Mouse (Mus musculus) forebrain, embryonic 10.5 days (tissue): ENCODE measurements around the gene Sf3b6. TPM values are rescaled to one million over a fixed set of nuclear protein-coding genes. Genes with fewer than 3 reads are reported as not detected.

ENCODE experiments used
- DNase-seq: peaks from one replicate; pipeline ENCODE4 v3.0.0-alpha.2; 2017; ENCODE audit warnings: low spot score; ENCODE audit errors: extremely low spot score
- H3K27ac ChIP-seq: fragments of 300-500 bp; sonication (generic); 2 replicates; pipeline ENCODE4 v1.5.1; 2016; ENCODE audit warnings: mild to moderate bottlenecking
- H3K27me3 ChIP-seq: fragments of 300-500 bp; sonication (generic); 2 replicates; pipeline ENCODE4 v1.6.1; 2016; ENCODE audit warnings: mild to moderate bottlenecking; ENCODE audit not compliant: poor library complexity, severe bottlenecking
- H3K36me3 ChIP-seq: fragments of 300-500 bp; sonication (generic); replicated peaks from 2 replicates; pipeline ENCODE4 v1.6.1; 2016; ENCODE audit warnings: mild to moderate bottlenecking, moderate library complexity
- H3K4me1 ChIP-seq: fragments of 300-500 bp; sonication (generic); 2 replicates; pipeline ENCODE4 v1.6.1; 2016
- H3K4me3 ChIP-seq: fragments of 300-500 bp; sonication (generic); 2 replicates; pipeline ENCODE4 v1.5.1; 2016; ENCODE audit warnings: mild to moderate bottlenecking, moderate library complexity
- H3K9me3 ChIP-seq: fragments of 300-500 bp; sonication (generic); 2 replicates; pipeline ENCODE4 v1.6.1; 2016; ENCODE audit warnings: mild to moderate bottlenecking, moderate library complexity
- WGBS: fragments of 180-500 bp; shearing (Covaris S2); methylation state at CpG from one replicate; pipeline ENCODE4 v1.1.7; 2016; 5-methylcytosine and 5-hydroxymethylcytosine counted together
- polyA plus RNA-seq: library from polyadenylated mRNA; unstranded; fragments of >200 nt; fragmentation: Nextera tagmentation; extraction: Ambion mirVana; gene quantifications from 2 replicates; pipeline ENCODE4 v1.2.1, GENCODE M21; 2016

Gene Sf3b6
- polyA plus RNA-seq, 1 experiment from 2014 or later: 331 TPM

DNA sequence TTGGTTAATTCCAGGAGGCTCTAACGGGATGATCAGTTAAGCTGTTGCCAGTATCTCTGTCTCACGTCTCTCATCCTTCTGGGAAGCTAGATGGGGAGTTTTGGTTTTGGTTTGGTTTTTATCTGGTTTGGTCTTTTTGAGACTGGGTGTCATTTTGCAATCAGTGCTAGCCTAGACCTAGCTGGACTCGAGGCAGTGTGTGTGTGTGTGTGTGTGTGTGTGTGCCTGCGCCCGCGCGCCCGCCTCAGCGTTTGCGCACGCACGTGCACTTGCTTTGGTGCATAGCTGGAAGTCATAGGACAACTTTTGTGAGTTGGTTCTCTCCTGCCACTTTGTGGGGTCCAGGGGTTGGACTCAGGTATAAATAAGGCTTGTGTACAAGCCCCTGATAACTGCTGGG lies 26.4 kb downstream of the Sf3b6 start:
- Histone ChIP-seq H3K36me3 (peaks cover 9% of the 10 kb centered on the region), H3K9me3 (no peaks in the 10 kb centered on the region), H3K4me1 (peaks cover 32% of the 10 kb centered on the region), H3K27me3 (peaks cover 34% of the 10 kb centered on the region), H3K27ac (peak overlapping the region; percentile 86), H3K4me3 (peak overlapping the region; percentile 74)
- peak; percentile 52 for DNase-seq
- WGBS: under 1% methylated on average over 12 of the region's 12 CpGs

GRCm38 (mm10) chr12:4856160-4856559 lies 38.8 kb downstream of the Sf3b6 start:
- no peak for DNase-seq
- Histone ChIP-seq H3K4me3 (no peak overlapping the region), H3K4me1 (no peaks in the 10 kb centered on the region), H3K27ac (no peak overlapping the region), H3K36me3 (peaks cover 68% of the 10 kb centered on the region), H3K27me3 (no peaks in the 10 kb centered on the region), H3K9me3 (no peaks in the 10 kb centered on the region; the same call in 1 of the 2 replicates)
- 99% methylated on average over 5 of the region's 5 CpGs for WGBS

DNA sequence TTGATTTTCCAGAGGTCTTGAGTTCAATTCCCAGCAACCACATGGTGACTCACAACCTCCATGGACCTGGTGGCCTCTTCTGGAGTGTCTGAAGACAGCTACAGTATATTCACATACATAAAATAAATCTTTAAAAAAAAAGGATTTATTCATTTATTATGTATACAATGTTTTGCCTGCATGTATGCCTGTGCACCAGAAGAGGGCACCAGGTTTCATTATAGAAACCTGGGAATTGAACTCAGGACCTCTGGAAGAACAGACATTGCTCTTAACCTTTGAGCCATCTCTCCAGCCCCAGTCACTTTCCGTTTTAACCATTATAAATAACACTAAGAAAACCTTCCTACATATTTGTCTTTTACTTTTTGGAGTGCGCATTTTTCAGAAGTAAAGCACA lies 39.5 kb downstream of the Sf3b6 start:
- Histone ChIP-seq H3K9me3 (no peaks in the 10 kb centered on the region; the same call in 1 of the 2 replicates), H3K36me3 (peaks cover 61% of the 10 kb centered on the region), H3K27ac (no peak overlapping the region), H3K4me3 (no peak overlapping the region), H3K27me3 (no peaks in the 10 kb centered on the region), H3K4me1 (no peaks in the 10 kb centered on the region)
- 93% methylated on average over 2 of the region's 2 CpGs for WGBS
- DNase-seq: no peak

DNA sequence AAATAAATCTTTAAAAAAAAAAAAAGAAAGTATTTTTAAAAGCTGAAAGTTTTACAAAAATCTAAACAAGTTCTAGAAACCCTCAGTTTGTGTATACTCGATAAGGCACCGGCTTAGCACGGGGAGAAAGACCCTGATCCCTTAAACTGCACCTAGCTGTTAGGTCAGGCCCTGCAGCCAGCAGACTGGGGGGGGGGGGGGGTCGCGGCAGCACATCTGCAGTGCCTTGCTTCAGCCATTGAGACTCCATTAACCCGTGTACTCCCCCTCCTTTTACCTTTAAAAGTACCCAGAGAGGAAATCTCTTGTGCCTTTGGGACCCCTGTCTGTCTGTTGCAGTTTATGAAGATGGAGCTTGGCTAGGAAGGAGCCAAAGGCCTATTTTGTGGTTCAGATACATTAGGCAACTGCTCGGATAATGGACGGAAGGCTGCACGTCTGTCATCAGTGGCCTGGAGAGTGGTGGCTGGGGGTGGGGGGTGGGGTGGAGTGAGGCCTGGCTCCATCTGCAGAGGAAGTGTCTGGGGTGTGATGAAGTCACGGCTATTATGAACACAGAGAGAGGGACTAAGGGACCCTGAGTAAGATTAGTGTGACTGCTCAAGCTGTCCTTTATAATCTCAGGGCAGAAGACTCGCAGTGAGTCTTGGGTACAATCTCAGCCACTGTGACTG lies 42.0 kb downstream of the Sf3b6 start:
- no peaks in the 10 kb centered on the region for H3K9me3 ChIP-seq
- H3K27me3 ChIP-seq: no peaks in the 10 kb centered on the region
- no peak overlapping the region for H3K4me3 ChIP-seq
- no peak overlapping the region for H3K27ac ChIP-seq
- peaks cover 6% of the 10 kb centered on the region; the same call in 1 of the 2 replicates for H3K4me1 ChIP-seq
- WGBS: 71% methylated on average over 11 of the region's 11 CpGs
- no peak for DNase-seq
- peaks cover 36% of the 10 kb centered on the region for H3K36me3 ChIP-seq

DNA sequence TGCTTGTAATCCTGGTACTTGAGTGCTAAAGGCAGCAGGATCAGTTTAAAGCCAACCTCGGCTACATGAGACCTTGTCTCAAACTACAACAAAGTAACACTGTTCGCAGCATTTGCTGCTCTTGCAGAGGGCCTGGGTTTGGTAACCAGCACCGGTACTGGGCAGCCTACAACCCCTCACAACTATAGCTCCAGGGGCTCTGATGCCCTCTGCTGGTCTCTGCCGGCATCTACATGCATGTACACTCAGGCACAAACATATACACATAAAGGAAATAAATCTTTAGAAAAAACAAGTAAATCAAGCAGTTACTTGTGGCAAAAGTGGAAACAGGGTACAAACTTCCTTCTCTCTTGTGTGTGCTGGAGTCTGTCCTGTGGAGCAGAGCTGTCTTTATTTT lies 45.3 kb downstream of the Sf3b6 start:
- Histone ChIP-seq H3K9me3 (no peaks in the 10 kb centered on the region), H3K36me3 (peaks cover 10% of the 10 kb centered on the region), H3K4me3 (no peak overlapping the region), H3K27me3 (no peaks in the 10 kb centered on the region), H3K27ac (no peak overlapping the region), H3K4me1 (peaks cover 9% of the 10 kb centered on the region; the same call in 1 of the 2 replicates)
- no peak for DNase-seq
- 93% methylated on average over 4 of the region's 4 CpGs for WGBS

GRCm38 (mm10) chr12:4863654-4864337 lies 46.5 kb downstream of the Sf3b6 start:
- Histone ChIP-seq H3K36me3 (no peaks in the 10 kb centered on the region), H3K9me3 (no peaks in the 10 kb centered on the region), H3K4me1 (peaks cover 9% of the 10 kb centered on the region; the same call in 1 of the 2 replicates), H3K27ac (no peak overlapping the region), H3K4me3 (no peak overlapping the region), H3K27me3 (no peaks in the 10 kb centered on the region)
- DNase-seq: no peak
- WGBS: 90% methylated on average over 4 of the region's 4 CpGs

DNA sequence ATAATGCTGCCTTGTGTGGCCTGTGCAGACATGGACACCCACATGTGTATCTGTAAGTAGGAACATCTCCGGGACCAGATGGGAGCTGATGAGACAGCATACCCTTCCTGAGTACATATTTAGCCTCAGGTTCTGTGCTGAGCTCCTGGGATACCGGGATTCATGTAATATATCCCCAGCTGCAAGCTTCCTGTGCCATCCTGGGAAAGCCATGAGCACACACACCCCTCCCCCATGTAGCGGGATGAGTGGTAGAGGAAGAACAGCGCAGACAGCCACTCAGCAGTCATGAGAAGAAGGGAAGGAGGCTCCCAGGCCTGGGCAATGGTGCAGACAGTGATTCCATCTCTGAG lies 47.0 kb downstream of the Sf3b6 start:
- Histone ChIP-seq H3K27ac (no peak overlapping the region), H3K4me1 (peaks cover 9% of the 10 kb centered on the region; the same call in 1 of the 2 replicates), H3K9me3 (no peaks in the 10 kb centered on the region), H3K36me3 (no peaks in the 10 kb centered on the region), H3K4me3 (no peak overlapping the region), H3K27me3 (no peaks in the 10 kb centered on the region)
- WGBS: 83% methylated on average over 4 of the region's 4 CpGs
- no peak for DNase-seq

DNA sequence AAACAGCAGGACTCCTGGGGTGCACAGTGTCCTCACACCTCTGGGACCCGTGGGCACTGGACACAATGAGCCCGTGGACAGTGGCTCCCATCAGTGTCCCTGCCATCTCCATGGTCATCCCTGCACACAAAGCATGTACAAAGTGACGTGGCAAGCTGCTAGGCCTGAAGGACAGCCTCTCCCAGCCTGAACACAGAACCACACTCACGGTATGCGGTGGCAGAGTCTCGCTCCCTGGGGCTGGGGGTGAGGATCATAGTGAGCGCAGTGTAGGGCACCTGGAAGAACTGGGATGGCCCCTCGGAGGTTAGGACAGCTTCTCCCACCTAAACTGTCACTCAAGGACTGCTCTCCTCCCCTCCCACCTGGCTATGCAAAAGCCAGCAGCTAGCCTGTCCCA lies 51.6 kb downstream of the Sf3b6 start:
- H3K27me3 ChIP-seq: peaks cover 14% of the 10 kb centered on the region
- 79% methylated on average over 8 of the region's 8 CpGs for WGBS
- no peaks in the 10 kb centered on the region for H3K9me3 ChIP-seq
- DNase-seq: no peak
- H3K27ac ChIP-seq: no peak overlapping the region
- H3K4me3 ChIP-seq: no peak overlapping the region
- H3K4me1 ChIP-seq: peaks cover 10% of the 10 kb centered on the region
- H3K36me3 ChIP-seq: no peaks in the 10 kb centered on the region

DNA sequence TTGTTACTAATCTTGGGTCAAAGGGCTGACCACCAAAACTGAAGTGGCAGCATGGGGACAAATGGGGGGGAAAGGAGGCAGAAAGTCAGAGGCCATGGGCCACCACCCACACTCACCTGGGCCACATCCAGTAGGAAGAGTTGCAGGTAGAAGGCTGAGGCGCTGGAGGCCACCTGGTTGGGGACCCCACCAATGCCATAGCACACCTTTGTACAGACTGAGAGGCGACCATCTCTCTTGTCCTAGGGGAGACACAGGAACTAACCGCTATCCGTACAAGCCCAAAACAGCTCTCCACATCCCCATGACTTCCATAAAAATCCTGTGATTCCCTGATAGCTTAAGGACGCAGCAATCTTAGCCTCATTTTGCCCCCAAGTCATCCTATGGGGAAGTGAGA lies 53.9 kb downstream of the Sf3b6 start:
- peaks cover 11% of the 10 kb centered on the region for H3K4me1 ChIP-seq
- no peak overlapping the region for H3K4me3 ChIP-seq
- peaks cover 25% of the 10 kb centered on the region for H3K27me3 ChIP-seq
- WGBS: 88% methylated on average over 5 of the region's 5 CpGs
- no peaks in the 10 kb centered on the region for H3K36me3 ChIP-seq
- no peaks in the 10 kb centered on the region for H3K9me3 ChIP-seq
- no peak overlapping the region for H3K27ac ChIP-seq
- no peak for DNase-seq

DNA sequence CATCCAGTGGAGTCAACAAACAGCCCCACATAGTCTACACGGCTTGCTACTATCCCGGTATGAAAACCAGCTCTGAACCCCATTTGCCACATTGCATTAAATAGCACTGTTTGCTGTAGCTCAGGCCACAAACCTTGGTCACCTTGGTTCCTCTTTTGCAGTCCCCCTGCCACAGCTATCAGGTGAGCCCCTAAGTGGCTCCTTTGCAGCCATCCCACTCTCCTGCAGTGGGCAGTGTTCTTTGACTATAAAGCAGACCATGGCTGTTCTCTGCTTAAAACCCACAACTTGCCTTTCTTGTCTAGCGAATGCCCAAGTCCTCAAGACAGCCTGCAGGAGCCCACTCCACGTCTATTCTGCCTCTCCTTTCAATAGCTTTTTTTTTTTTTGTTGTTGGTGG lies 54.9 kb downstream of the Sf3b6 start:
- Histone ChIP-seq H3K36me3 (no peaks in the 10 kb centered on the region), H3K27ac (0 out of 2 replicates have a peak overlapping the region, but pooled peaks have one; percentile 15), H3K9me3 (no peaks in the 10 kb centered on the region), H3K27me3 (peaks cover 25% of the 10 kb centered on the region), H3K4me3 (no peak overlapping the region; the same call in 1 of the 2 replicates), H3K4me1 (peaks cover 11% of the 10 kb centered on the region)
- no peak for DNase-seq
- 63% methylated on average over 4 of the region's 4 CpGs for WGBS

- WGBS: 78% methylated on average over 5 of the region's 5 CpGs
- DNase-seq: no peak
- H3K9me3 ChIP-seq: no peaks in the 10 kb centered on the region
- H3K4me3 ChIP-seq: no peak overlapping the region
- H3K4me1 ChIP-seq: peaks cover 11% of the 10 kb centered on the region
- peaks cover 25% of the 10 kb centered on the region for H3K27me3 ChIP-seq
- 0 out of 2 replicates have a peak overlapping the region, but pooled peaks have one; percentile 15 for H3K27ac ChIP-seq
- no peaks in the 10 kb centered on the region for H3K36me3 ChIP-seq
Observed at GRCm38 (mm10) chr12:4872983-4873477, 55.7 kb downstream of the Sf3b6 start.

GRCm38 (mm10) chr12:4873531-4873930 lies 56.2 kb downstream of the Sf3b6 start:
- no peaks in the 10 kb centered on the region for H3K9me3 ChIP-seq
- H3K27ac ChIP-seq: peak overlapping the region; percentile 69
- peaks cover 4% of the 10 kb centered on the region for H3K36me3 ChIP-seq
- no peak for DNase-seq
- H3K27me3 ChIP-seq: peaks cover 25% of the 10 kb centered on the region
- peak overlapping the region; percentile 53 for H3K4me3 ChIP-seq
- H3K4me1 ChIP-seq: peaks cover 11% of the 10 kb centered on the region
- whole genome bisulfite sequencing: 72% methylated on average over 6 of the region's 6 CpGs
